In genomic region chr13:112120346-112120745, GRCm38 (mm10) we compare ENCODE assay signal across 11 mouse cellular contexts.
A peak's percentile ranks its signal among the peaks of the same experiment; 100 is the strongest.
DNase-seq lines count a peak whose midpoint lies in the region; ATAC-seq lines count a peak whose summit lies in the region.
"Had no signal": no experiment of that assay in that cellular context is flagged by ENCODE, and none has a peak within 500 bp of the region (broad histone marks: within the 10 kb centered on the region; RNA-seq: fewer than 3 reads in every experiment).

No protein-coding gene starts in this region.

- H3K27ac ChIP-seq in kidney, embryonic 15.5 days, result 0 out of 2 replicates have a peak overlapping the region, but pooled peaks have one; percentile 4
- H3K27ac ChIP-seq in brown adipose tissue, adult 24 weeks (replicated peaks; ENCODE audit: low read depth, low read length), result peak overlapping the region; percentile 95
- peak overlapping the region; percentile 63; the same call in 1 of the 2 replicates for H3K27ac ChIP-seq in heart, embryonic 16.5 days (ENCODE audit: low read length)
- H3K27ac ChIP-seq: midbrain, embryonic 10.5 days had no signal

- H3K27me3 ChIP-seq in kidney, embryonic 15.5 days, result no peaks in the 10 kb centered on the region
- H3K27me3 ChIP-seq in heart, embryonic 16.5 days (ENCODE audit: control insufficient read depth, insufficient read depth, low read length), result no peaks in the 10 kb centered on the region

- H3K9me3 ChIP-seq in kidney, embryonic 15.5 days (replicated peaks), result no peaks in the 10 kb centered on the region
- no peaks in the 10 kb centered on the region for H3K9me3 ChIP-seq in heart, embryonic 16.5 days (replicated peaks; ENCODE audit: control insufficient read depth, low read length)
- H3K9me3 ChIP-seq: midbrain, embryonic 10.5 days had no signal

- DNase-seq in heart, adult 8-10 months (ENCODE audit: low spot score), result peak; percentile 27
- no peak for DNase-seq in heart, postnatal 14 days
- no peak for DNase-seq in kidney, adult 11 months
- DNase-seq in ovary, postnatal 36 days (ENCODE audit: low spot score), result no peak
- DNase-seq: gastrocnemius, postnatal 25 days; lung, postnatal 4 days; right cerebral cortex, postnatal 14 days had no signal

- no peak overlapping the region for H3K4me3 ChIP-seq in kidney, embryonic 15.5 days (replicated peaks)
- H3K4me3 ChIP-seq in brown adipose tissue, adult 24 weeks (ENCODE audit: insufficient read depth, low read depth, low read length), result no peak overlapping the region
- H3K4me3 ChIP-seq in heart, embryonic 16.5 days (ENCODE audit: low read length), result no peak overlapping the region
- H3K4me3 ChIP-seq: midbrain, embryonic 10.5 days had no signal

- no peak overlapping the region for H3K4me2 ChIP-seq in kidney, embryonic 15.5 days
- no peak overlapping the region for H3K4me2 ChIP-seq in heart, embryonic 16.5 days (ENCODE audit: low read depth, low read length)

- 47% methylated on average over 4 of the region's 4 CpGs for WGBS in kidney, embryonic 15.5 days
- 54% methylated on average over 4 of the region's 4 CpGs for WGBS in heart, embryonic 16.5 days

- intact Hi-C loops in heart, postnatal 14 days (cut with DNase I), result no loop called here

- no peak overlapping the region for H3K9ac ChIP-seq in kidney, embryonic 15.5 days
- no peak overlapping the region for H3K9ac ChIP-seq in heart, embryonic 16.5 days (ENCODE audit: low read length)

- H3K4me1 ChIP-seq in kidney, embryonic 15.5 days, result peaks cover 54% of the 10 kb centered on the region
- peaks cover 21% of the 10 kb centered on the region for H3K4me1 ChIP-seq in brown adipose tissue, adult 24 weeks (ENCODE audit: control insufficient read depth, insufficient read depth, insufficient read length, low read length)
- H3K4me1 ChIP-seq in heart, embryonic 16.5 days (ENCODE audit: control insufficient read depth, insufficient read depth, low read length), result peaks cover 28% of the 10 kb centered on the region

- no peak for ATAC-seq in kidney, embryonic 15.5 days (replicated peaks; ENCODE audit: low FRiP score)
- peak; percentile 65; the same call in 1 of the 2 replicates for ATAC-seq in heart, embryonic 16.5 days (replicated peaks; ENCODE audit: extremely low read depth, insufficient read depth, low FRiP score)

- H3K36me3 ChIP-seq in kidney, embryonic 15.5 days, result no peaks in the 10 kb centered on the region
- H3K36me3 ChIP-seq in heart, embryonic 16.5 days (ENCODE audit: control insufficient read depth, insufficient read depth), result no peaks in the 10 kb centered on the region
- H3K36me3 ChIP-seq: midbrain, embryonic 10.5 days had no signal

Comparison
In these comparisons a context has a peak if more than half of its experiments do, and no peak if none do; other contexts are left out.
1. H3K27ac ChIP-seq: peak in every context shown above with its lines; median percentile 95 in brown adipose tissue, adult 24 weeks; 63 in heart, embryonic 16.5 days; 4 in kidney, embryonic 15.5 days.